Mouse (Mus musculus): ENCODE measurements around the gene Pla2g4b. TPM values are rescaled to one million over a fixed set of nuclear protein-coding genes. Genes with fewer than 3 reads are reported as not detected.

Gene Pla2g4b
- total RNA-seq, 2 experiments from 2014 or later = 1.3 to 1.4 TPM

DNA sequence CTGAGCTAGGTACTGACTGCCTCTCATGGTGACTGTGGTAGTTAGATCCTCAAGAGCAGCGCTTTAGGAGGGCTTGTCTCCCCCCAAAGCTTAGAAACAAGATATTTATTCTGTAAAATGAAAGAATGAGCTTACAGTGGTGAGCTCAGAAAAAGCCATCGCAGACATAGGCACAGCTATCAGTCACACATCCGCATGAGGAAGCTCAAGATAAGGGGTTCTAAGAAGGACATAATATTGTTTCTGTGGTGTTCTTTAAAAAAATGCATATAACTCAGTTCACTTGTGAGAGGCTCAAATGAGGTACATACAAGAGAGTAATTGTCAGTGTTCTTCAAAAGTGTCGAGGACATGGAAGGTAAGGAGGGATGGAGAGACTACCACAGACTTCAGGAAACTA lies 17.3 kb upstream of the Pla2g4b start:
- no peak for DNase-seq

DNA sequence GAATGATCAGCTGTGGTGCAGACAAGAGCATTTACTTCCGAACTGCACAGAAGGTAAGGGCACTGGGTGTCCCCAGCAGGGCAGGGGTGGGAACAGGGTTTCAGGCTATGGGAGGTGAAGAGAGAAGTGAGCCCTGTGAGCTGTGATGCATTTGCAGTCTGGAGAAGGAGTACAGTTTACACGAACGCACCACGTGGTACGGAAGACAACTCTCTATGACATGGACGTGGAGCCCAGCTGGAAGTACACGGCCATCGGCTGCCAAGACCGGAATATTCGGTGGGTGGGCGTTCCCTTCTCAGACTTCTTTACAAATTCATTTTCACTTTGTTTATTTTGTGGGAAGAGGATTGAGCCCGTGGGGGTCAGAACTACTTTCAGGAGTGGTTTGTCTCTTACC lies 15.6 kb upstream of the Pla2g4b start:
- DNase-seq = no peak

DNA sequence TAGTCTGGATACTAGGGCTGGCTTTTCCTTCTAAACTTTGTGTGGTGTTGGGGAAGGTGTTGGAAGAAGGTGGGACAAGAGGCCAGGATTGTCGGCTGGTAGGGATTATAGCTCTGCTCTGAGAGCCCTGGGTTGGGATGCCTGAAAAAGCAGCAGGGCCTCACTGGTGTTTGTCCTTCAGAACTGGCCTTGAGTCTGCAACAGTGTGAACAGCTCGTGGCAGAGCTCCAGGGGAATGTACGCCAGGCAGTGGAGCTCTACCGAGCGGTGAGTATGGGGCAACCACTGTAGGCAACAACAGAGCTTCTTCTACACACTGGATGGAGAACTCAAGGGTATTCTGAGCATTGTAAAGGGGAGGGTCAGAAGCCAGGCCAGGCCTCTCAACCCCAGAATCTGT lies 8.9 kb upstream of the Pla2g4b start:
- no peak for DNase-seq

DNA sequence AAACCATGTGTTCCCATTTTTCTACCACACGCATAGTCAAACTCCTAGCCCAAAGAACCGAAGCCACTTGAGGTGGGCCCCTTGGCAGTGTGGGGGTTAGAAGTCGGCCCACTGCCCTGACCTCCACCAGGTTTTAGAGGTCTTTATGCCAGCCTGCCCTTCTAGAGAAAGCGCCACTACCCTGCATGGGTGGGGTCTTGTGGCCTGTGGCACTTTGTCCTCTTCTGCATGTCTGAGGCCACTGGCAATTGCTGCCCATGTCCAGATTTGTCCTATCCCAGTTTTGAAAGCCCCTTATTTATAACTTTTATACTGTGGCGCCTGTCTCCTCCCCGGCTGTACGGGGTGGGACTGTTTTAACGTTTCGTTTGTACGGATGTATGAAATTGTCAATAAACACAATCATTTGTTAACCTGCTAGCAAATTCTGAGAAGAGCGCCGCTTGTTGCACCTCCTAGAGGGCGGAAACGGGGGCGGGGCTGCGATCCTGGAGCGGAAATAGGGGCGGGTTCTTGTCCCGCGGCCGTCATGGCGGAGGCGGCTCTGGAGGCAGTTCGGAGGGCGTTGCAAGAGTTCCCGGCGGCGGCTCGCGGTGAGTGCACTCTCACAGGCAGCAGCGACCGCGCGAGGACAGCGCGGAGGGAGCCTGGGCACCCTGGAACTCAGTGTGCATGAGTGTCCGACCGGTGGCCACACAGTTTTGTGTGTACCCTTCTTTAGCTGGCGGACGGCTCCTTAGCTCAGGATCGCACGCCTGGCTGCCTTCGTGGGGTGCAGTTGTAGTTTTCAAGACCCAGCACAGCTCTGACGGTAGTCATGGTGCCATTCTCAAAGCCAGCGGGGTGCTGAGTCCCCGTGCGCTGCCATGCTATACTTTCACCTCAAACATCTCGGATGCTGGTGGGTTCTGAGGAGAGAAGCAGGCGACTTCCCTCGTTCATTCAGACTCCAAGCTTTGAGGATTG lies 6.0 kb upstream of the Pla2g4b start, which contains the start of the genes Jmjd7 and Gm28042:
TSS of gene Jmjd7 (plus strand) at position 500 of the 966 bp plus-strand sequence.
TSS of gene Gm28042 (plus strand) at position 510 of the 966 bp plus-strand sequence.
- DNase-seq = peak; percentile 86

DNA sequence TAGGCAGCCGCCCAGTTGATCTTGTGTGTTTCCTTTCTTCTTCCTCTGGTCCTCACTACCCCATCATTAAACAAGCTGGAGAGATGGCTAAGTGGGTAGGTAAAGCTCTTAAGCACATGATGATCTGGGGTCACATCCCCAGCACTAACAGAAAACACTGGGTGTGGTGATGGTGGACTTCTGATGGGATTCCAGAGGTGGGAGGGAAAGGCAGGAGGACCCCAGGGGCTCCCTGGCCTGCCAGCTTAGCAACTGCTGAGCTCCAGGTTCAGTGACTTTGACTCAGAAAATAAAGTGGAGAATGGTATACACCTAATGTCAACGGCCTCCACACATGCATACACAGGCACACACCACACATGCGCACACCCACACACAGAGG lies 5.3 kb upstream of the Pla2g4b start:
- no peak for DNase-seq

DNA sequence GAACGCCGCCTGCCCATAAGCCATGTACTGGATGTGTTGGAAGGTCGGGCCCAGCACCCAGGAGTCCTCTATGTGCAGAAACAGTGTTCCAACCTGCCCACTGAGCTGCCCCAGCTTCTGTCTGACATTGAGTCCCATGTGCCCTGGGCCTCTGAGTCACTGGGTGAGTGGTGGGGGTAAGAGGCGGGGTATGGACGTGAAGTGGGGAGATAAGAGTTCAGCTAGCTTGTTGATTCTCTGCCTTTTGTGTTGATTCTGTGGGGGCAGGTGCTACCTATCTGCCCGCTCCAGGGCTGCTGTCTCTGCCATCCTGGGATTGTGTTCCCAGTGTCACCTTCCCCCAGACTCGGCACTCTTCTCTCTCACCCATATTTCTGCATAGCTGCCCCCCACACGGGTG lies 2.8 kb upstream of the Pla2g4b start:
- no peak for DNase-seq

DNA sequence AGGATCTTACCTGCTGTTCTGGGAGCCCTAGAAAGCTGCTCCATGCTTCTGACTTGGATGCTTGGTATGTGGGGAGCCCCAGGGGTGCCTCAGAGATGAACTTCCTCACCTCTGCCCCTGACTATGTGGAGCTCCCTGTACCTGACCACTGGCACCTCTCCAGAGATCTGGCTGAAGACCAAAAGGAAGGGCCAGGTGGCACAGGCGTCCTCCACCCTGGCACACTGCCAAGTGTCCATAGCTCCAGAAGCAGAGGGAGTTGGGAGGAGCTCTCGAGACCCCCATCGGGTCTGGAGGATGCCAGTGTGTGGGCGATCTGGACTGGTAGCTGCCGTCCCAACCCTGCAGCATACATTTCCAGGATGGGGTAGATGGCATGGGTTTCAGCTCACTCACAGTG lies 509 bp downstream of the Pla2g4b start:
- no peak for DNase-seq

DNA sequence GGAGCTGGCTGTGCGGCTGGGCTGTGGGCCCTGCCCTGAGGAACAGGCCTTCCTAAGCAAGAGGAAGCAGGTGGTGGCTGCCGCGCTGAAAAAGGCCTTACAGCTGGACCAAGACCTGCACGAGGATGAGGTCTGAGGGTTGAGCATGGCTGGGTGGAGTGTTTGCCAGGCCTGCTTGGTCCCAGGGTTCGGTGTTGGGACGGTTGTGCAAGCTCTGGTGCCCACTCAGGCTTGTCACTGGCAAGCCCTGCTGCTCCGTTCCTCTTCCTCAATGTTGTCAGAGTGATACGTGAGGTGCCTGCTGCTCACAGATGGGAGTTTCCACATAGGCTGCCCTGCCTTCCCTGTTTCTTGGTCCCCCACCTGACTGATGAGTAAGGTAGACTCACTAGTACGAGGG lies 4.5 kb downstream of the Pla2g4b start:
- DNase-seq = no peak

DNA sequence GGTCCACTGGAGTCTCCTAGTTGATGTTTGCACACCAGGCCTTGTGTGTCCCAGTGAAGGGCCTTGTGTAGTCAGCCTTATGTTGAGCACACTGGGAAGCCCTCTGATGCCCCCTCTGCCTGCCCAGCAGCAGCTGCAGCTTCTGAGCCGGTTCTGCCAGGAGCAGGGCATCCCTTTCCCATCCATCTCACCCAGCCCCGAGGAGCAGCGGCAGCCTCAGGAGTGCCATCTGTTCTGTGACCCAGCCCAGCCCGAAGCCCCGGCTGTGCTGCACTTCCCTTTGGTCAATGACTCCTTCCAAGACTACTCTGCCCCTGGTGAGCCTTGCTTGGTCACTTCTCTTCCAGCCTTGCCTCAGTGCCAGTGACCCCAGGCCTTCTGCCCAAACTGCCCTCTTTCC lies 7.8 kb downstream of the Pla2g4b start:
- no peak for DNase-seq

DNA sequence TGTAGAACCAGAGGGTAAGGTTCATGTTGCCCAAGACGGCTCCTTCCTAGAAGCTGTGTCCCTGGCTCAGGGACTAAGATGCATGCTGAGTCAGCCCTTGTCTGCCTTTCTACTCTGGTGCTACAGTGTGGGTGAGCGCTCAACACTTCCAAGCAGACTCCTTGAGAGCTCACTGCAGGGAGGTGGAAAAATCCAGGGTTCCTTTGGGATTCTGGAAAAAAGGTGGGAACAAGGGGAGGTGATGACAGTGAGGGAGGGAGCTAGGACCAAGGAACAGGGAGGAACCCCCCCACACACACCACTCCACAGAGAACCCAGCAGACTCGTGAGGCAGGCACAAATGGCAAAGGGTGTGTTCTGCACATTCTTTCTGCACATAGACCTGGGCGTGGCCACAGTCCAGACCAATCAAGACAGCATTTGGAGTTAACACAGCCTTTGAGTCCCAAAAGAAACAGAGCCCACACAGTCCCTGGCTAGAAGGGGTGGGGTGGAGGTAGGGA lies 10.9 kb downstream of the Pla2g4b start:
- no peak for DNase-seq

DNA sequence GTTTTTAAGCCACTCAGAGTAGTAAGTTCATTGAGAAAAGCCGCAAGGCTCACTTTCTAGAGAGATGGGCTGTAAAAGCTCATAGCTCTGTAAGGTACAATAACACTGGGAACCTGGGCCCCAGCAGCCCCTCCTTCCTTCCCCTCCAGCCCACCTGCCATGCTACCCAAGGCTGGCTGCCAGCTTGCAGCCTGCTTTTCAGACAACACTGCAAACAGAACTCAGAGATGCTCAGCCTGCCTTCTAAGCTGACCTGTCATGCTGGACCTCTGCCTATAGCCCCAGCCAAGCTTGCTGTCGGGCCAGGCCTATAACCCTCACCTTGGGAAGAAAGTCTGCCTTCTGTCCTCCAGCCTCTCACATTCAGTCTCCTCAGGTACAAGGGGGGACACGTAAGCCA lies 11.5 kb downstream of the Pla2g4b start:
- no peak for DNase-seq

DNA sequence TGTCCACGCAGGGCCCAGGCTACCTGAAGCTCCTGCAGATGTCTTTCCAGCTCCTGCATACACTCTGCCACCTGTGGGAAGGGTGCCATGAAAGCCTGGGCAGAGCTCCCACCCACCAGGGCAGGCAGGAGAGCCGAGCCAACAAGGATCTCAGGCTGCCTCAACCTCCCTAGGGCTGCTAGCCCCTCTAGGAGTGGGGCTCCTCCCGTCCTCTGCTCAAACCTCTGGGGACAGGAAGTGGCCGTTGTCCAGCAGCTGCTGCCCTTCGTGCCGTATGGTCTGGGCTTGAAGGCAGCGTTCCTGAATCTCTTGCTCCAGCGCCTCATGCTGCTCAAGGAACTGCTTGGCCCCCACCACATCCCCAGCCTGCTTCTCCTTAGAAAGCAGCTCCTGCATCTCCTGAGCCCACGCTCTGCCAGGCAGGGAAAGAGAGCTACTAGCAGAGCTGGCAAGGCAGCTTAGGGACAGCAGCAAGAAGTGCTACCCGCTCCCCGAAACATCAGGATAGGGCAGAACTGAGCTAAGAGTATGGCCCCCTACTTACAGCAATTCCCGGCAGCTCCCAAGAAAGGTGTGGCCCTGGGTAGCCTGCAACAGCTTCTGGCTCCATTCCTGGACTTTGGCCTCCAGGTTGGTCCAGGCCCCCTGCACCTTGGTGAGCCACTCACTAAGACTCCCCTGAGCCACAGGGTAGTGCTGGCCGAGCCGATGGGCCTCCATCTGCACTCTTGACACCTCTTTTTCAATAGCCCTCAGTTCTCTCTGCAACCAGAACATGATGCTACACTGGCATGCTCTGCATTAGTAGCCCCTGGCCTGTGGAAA lies 13.5 kb downstream of the Pla2g4b start:
- no peak for DNase-seq

DNA sequence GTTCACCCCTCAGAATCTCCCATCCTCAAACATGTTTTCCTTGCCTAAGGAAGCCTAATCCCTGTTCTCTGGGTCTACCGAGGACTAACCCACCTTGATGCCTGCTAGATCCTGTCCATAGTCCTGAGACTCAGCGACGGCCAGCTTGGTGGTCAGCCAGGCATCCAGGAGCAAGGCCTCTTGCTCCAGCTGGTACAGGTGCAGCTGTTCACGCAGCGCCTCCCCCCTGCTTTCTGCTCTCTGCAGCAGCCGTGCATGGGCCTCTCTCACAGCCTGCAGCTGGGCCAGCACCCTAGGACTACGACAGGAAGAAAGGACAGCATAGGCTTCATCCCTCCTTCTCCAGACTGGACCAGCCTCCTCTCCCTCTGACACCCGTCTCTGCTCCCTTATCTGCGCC lies 15.0 kb downstream of the Pla2g4b start:
- DNase-seq = no peak

DNA sequence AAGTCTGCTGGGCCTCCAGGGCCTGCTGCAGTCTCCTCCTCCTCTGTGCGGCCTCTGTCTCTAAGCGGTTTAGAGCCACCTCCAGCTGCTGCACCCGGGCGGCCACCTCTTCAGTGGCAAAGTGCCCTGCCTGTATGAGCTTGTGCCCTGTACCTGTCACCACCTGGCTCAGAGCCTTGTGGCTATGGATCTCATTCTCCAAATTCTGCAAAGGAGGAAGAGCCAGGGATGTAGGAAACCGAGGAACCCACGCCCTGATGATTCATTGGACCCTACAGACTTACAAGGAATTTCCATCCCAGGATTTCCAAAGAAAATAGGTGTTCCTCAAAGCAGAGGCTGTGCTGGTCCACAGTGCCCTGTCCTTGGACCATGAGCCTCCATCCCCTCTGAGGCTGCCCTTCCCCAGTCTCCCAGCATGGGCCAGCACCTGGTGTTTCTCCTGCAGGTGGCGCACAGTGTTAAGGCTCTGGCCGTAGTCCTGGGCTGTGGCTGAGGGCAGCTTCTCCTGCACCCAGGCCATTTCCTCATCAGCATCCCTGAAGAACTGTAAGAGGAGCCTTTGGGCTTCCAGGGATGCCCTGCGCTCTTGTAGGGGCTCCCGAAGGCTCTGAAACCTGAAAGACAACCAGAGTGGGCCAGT lies 16.5 kb downstream of the Pla2g4b start:
- DNase-seq = no peak

DNA sequence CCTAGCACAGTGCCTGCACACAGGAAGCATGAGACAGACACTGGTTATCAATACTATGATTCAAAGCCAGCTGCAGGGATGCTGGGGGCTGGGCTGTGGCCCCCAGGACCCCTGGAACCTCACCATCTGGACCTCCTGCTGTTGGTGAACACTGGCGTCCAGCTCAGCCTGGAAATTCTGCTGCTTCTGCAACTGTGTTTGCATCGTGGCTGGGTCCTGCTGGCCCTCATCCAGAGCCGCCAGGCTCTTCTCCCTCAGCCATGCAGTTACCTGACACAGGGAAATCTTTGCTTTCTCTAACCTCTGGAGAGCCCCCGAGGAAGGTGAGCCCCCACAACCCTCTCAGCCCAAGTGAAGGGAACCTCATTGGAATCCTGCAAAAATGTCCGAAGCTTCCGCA lies 18.2 kb downstream of the Pla2g4b start:
- no peak for DNase-seq

DNA sequence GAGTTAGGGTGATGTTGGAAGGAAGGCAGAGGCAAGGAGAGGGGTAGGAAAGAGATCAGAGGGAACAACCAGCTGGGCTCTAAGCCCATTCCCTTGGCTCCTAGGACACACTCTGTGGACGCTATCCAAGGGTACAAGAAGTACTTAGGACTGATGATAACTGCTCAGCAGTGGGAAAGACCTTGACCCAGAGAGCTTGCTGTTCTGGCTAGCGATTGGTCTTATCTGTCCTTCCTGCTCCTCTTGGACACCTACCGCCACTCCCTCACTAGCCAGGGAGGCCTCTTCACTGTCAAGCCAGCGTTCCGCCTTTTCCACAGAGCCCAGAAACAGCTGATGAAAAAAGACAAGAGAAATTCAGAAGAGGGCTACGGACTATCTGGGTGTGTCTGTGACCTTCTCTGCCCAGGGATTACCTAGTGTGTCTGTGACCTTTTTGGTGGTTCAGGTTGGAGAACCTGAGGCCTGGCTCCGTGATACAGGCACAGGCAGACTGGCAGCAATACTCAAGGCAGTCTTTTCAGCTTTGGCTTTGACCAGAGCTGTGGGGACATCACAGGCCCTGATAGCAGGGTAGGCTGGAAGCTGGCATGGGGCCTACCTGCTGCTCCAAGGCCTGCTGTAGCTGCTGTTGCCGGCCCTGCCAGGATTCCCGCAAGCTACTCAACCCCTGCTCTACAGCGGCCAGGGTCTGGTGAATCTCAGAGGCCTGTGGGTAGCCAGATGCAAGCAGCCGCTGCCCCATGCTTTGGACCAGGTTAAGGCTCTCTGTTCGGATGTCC lies 21.7 kb downstream of the Pla2g4b start:
- DNase-seq = peak; percentile 54

DNA sequence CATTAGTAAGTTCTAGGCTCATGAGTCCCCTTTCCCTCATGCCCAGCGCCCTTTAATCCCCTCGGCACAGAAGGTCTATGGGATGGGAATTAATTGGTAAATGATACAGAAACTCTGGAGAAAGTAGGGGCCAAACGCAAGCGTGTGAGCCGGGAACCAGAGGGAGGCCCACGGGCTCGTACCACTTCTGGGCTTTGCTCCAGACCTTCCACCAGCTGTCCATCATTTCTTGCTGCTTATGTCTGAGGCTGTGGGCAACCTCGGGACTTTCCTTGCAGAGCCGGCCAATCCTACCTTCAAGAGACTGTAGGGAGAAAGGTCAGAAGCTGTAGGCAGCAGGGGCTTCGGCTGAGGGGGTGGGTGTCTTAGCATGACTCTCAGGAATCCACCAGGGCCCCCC lies 22.7 kb downstream of the Pla2g4b start:
- no peak for DNase-seq

DNA sequence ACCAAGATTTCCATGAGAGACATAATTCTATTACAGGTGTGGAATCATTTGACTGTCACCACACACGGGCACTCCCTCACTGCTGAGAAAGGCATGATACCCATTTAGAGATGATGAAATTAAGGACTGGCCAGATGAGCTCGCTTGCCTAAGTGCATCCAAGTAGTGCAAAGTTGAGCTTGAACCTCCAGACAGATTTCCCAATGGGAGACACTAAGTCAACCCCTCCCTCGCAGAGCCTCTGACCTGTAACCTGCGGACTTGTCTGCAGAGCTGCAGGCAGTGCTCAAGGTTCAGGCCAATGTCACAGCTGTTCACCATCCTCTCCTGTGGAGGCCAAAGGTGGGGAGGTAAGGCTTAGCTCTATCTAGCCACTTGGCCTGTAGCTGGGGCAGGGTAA lies 25.6 kb downstream of the Pla2g4b start:
- DNase-seq = no peak

DNA sequence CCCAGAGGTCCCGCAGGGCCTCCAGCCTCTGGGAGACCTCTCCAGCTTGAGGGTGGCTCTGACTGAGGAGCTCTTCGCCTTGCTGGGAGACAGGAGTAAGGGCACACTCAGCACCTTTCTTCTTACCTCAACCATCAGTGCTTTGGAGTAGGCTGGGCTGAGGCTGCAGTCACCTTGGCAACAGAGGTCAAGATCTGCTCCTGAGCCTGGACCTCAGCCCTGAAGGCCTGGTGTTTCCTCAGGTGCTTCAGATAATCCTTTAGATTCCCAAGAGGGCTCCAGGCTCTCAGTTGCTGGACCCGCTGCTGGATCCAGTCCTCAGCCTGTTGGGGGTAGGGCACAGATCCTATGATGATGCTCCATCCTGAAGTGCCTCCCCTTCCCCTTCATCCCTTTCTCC lies 26.2 kb downstream of the Pla2g4b start:
- DNase-seq = no peak

DNA sequence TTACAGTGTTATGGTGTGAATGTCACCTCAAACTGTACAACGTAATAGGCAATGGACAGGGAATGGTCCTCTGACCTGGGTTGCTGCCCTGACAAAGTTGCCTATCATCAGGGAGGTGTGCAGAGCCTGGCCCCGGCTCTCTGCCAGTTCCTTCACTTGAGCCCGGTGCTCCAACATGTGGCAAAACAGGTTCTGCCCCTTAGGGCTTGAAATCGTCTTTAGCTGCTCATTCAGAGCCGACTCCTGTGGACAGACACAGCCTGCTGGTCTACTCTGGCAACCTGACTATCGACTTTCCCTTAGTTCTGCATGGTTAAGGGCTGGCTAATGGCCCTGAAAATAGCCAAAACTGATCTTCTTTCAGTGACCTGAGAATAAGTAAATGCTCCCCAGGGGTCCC lies 27.0 kb downstream of the Pla2g4b start:
- no peak for DNase-seq

DNA sequence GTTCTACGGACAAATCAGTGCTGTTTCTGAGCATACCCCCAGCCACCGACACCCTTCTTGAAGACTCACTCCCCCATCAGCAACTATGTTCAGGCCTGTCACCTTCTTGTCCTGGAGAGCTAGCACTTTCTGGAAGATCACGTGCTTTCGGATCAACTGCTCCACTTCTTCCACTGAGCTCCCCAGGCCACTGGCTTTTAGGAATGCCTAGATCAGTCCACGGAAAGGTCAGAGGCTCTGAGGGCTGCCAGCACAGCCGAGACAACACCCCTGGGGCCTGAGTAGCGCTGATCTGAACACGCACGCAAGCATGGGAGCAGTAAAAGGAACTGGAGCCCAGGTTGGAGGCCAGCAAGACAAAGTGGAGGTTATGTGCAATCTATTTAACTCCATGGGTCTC lies 27.4 kb downstream of the Pla2g4b start:
- DNase-seq = peak; percentile 37

DNA sequence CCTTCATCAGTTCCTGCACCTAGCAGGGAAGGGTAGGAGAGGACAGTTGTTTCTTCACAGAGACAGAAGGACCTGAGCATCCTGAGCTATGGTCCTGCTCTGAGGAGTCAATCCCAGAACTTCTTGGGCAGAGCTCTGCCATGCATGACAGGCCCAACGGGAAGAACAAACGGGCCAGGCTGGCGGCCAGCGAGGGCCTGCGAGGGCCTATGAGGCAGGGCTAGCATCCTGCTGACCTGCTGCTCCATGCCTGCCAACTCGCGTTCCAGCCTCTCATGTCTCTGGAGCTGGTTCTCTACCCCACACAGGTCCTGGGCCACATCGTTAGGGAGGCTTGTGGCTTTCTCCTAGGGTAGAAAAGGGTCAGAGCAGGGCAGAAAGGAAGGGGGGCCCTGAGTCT lies 29.0 kb downstream of the Pla2g4b start:
- no peak for DNase-seq

Data from gastrocnemius, postnatal 25 days (tissue).